Mouse (Mus musculus) lung, adult 2 months (tissue): ENCODE measurements around the gene Man2b1.

Experiments used
- CTCF ChIP-seq: fragments of 200-500 bp; IDR thresholded peaks from 2 replicates; pipeline ENCODE4 v1.5.1; 2011; ENCODE audit warnings: mild to moderate bottlenecking, low read length, control low read depth; ENCODE audit not compliant: insufficient read depth
- POLR2A ChIP-seq: fragments of 200-500 bp; IDR thresholded peaks from 2 replicates; pipeline ENCODE4 v1.6.1; 2011; ENCODE audit warnings: low read depth, mild to moderate bottlenecking, control low read depth, low read length, borderline replicate concordance; ENCODE audit errors: extremely low read depth

DNA sequence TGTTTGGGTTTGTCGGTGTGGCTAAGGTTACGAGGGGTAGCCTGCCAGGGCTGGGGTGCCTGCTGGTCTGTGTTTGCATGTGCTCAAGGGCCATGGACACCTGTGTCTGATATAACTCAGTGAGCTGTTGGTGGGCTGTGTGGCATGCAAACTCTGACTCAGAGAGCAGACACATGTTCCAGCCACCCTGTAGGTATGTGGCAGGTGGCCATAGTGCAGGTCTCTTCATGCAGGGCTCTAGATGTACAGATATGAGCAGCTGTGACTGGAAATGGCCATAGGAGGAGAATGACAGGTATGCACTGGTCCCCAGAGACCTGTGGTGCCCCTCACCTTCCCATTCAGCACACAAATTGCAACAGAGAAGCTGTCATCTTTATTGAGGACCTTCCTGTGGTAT is 15.9 kb upstream of the Man2b1 start:
- TF ChIP-seq CTCF, result no peak
- no peak for TF ChIP-seq POLR2A
